Mouse (Mus musculus) urinary bladder, postnatal 36 days (tissue): ENCODE results near the gene Pla2g3.

Experiments
- DNase-seq, 2 experiments: peaks; one replicate each; pipeline ENCODE4 v3.0.0; 2022; ENCODE audit warnings: low spot score in 2 of 2, mixed read lengths in 1 of 2

The Pla2g3 gene

GRCm38 (mm10) chr11:3494857-3495256 lies 6.8 kb downstream of the Pla2g3 start:
- DNase-seq, result no peak

- DNase-seq, result no peak
Measured at GRCm38 (mm10) chr11:3495496-3495895, 7.4 kb downstream of the Pla2g3 start.

- no peak for DNase-seq
Measured at GRCm38 (mm10) chr11:3496756-3497155, 8.7 kb downstream of the Pla2g3 start.

- DNase-seq, result no peak
Measured at GRCm38 (mm10) chr11:3497296-3497695, 9.2 kb downstream of the Pla2g3 start.

- no peak for DNase-seq
Measured at GRCm38 (mm10) chr11:3502057-3502456, 14.0 kb downstream of the Pla2g3 start.

GRCm38 (mm10) chr11:3502459-3503072 lies 14.5 kb downstream of the Pla2g3 start:
- no peak for DNase-seq

GRCm38 (mm10) chr11:3503755-3504693 lies 15.9 kb downstream of the Pla2g3 start:
- DNase-seq, result no peak

GRCm38 (mm10) chr11:3508226-3508625 lies 20.1 kb downstream of the Pla2g3 start:
- DNase-seq, result no peak

- DNase-seq, result no peak
Measured at GRCm38 (mm10) chr11:3509181-3510085, 21.3 kb downstream of the Pla2g3 start.

- no peak for DNase-seq
Measured at GRCm38 (mm10) chr11:3510321-3510720, 22.2 kb downstream of the Pla2g3 start.

GRCm38 (mm10) chr11:3513291-3513690 lies 25.2 kb downstream of the Pla2g3 start:
- DNase-seq, result no peak

- DNase-seq, result peak; percentile 85 to 91
Measured at GRCm38 (mm10) chr11:3514529-3515054, 26.5 kb downstream of the Pla2g3 start, which contains the start of gene Selenom. TSS of gene Selenom (plus strand) at chr11:3514684.

- DNase-seq, result no peak
Measured at GRCm38 (mm10) chr11:3515216-3515615, 27.1 kb downstream of the Pla2g3 start.

GRCm38 (mm10) chr11:3515637-3516036 lies 27.6 kb downstream of the Pla2g3 start:
- DNase-seq, result no peak

GRCm38 (mm10) chr11:3516121-3516520 lies 28.0 kb downstream of the Pla2g3 start:
- no peak for DNase-seq

- DNase-seq, result no peak
Measured at GRCm38 (mm10) chr11:3516859-3517845, 29.1 kb downstream of the Pla2g3 start.

- no peak for DNase-seq
Measured at GRCm38 (mm10) chr11:3517846-3518732, 30.0 kb downstream of the Pla2g3 start.

- no peak for DNase-seq
Measured at GRCm38 (mm10) chr11:3519051-3519726, 31.1 kb downstream of the Pla2g3 start.
